Mouse (Mus musculus) gonadal fat pad, adult 2 months (tissue): ENCODE results near the gene Insr. TPM values are rescaled to one million over a fixed set of nuclear protein-coding genes. Genes with fewer than 3 reads are reported as not detected.
"Not testable (repeated sequence)": the region's sequence is repeated elsewhere in the genome, so short reads cannot be mapped to it uniquely, and the experiment has no call there.

Experiments
- DNase-seq: peaks from one replicate; pipeline ENCODE4 v3.0.0-alpha.2; 2012; ENCODE audit warnings: low read depth
- polyA plus RNA-seq: library from polyadenylated mRNA; depleted of rRNA; stranded (reverse); fragments of >200 nt; gene quantifications from 2 replicates; pipeline ENCODE4 v1.2.3, GENCODE M21; 2012

The Insr gene
- polyA plus RNA-seq, 1 experiment = 32.5 TPM

GRCm38 (mm10) chr8:3232601-3233000 lies 46.8 kb downstream of the Insr start:
- no peak for DNase-seq

DNA sequence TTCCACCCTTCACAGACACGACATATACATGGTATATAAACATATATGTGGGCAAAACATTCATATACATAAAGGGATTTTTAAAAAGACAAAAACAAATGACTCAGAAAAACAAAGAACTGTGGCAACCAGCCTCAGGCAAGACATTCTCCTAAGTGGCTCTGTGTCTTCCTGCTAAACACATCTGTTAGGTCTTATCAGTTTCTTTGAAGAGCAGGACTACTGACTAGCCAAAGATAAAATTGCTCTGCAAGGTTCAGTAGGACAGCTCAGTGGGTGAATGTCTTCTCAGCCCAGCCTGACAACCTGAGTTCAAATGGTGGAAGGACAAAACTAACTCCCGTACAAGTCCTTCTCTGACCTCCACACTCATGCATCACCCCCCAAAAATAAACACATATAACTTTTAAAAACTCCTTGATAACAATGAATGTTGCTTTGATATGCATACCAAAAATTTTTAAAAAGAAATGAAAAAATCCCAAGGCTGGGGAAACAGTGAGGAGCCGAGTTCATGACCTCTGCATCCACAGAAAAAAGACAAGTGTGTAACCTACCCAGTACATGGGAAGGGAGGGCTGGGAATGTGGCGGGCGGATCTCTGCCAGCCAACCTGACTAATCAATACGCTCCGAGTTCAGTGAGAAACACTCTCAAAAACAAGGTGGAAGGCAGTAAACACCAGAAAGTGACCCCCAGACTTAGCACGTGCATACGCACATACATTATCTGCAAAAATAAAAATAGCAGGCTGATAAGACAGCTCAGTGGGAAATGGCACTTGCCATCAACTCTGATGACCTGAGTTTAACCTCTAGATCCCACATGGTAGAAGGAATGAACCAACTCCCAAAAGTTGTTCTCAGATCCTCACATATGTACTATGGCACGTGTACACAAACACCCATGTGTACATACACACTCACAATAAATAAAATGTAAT lies 49.0 kb downstream of the Insr start:
- no peak for DNase-seq

- DNase-seq = no peak
These were observed 52.0 kb downstream of the Insr start for GRCm38 (mm10) chr8:3227423-3227822.

DNA sequence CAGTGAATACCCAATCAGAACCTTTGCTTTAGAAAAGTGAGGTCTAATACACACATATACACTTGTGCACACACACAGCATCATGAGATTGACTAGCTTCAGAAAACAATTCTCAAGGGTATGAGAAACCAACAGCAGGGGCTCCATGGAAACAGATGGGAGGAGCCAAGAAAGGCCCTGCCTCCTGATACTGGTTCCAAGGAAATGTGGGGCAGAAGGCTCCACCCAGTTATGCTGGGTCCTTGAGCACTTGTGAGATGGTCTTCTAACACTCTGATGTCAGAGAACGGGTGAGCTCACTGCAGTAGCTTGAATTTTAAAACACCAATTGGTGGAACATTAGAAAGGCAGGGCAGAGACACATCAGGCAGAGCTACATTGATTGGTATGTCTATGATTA lies 53.7 kb downstream of the Insr start:
- DNase-seq = no peak

GRCm38 (mm10) chr8:3225184-3225583 lies 54.2 kb downstream of the Insr start:
- DNase-seq = no peak

DNA sequence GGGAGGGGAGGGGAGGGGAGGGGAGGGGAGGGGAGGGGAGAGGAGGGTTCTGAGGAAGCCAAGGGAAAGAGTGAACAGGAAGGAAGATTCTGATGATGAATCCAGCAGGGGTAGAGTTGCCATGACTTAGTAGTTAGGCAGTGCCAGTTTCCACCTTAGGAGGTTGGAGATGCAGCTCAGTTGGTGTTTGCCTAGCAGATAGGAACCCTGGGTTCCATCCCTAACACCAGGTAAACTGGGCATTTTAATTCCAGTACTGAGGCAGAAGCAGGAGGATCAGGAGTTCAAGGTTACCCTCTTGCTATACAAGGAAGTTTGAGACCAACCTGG lies 56.8 kb downstream of the Insr start:
- no peak for DNase-seq

DNA sequence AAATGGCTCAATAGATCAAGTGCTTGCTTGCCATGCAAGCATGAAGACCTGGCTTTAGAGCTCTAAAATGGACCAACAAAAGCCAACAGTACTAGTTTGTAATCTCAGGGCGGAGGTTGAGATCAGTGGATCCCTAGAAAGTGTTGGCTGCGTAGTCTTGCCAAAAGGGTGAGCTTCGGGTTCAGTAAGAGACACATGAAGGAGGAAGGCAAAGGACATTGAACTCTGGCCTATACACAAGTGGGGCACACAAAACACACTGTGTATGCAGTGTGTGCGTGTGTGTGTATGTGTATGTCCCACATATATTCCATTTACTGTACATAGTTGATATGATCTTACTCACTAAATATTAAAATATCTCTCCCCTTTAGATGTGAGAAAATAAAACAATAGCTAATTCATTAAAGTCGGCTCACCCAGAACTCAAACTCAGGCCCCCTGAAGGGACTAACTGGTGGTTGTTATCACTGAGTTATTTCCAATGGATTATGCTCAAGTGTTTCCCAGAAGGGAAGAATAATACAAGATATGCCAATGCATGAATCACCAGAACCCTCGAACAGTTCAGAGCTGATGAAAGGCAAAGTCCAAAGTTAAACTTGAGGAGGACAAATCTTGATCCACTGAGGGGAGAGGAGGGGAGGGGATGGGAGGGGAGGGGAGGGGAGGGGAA lies 57.3 kb downstream of the Insr start:
- DNase-seq = no peak

DNA sequence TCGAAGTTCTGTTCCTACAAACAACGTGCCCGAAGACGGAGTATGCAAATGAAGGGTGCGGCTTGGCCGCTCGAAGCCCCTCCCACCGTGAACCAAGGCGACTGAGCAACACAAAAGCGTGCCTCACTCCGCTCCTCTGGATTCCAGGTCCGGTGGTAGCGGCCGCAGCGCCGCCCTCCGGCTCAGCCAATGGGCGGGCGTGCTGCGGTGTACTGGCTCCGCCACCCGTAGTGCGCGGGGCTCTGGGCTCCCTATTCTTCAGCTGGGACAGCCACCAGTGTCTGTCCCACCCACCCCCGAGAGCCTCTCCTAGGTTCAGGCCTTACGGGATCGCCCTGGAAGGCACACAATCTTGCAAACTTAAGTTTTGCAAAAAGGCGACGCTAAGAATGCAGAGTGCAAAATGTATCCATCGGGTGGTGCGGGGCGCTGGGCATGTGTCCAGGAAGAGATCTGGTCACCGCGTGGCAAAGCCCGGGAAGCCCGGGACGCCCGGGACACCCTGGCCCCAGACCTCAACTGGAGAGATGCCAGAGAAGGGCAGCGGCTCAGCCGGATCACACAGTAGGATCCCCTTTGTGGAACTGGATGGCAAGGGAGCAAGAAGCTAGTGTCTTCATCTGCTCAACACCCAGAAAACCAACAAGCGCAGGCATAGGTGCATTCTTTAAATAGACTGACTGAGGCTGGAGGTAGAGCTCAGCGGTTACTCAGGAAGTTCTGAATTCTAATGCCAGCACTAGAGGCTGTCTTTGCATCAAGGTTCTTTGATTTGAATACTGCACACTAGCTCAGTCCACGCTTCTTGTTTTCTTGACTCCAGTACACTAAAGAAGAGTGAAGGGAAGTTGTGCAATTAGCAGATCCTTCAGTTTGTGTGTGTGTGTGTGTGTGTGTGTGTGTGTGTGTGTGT lies 58.1 kb downstream of the Insr start:
- no peak for DNase-seq

DNA sequence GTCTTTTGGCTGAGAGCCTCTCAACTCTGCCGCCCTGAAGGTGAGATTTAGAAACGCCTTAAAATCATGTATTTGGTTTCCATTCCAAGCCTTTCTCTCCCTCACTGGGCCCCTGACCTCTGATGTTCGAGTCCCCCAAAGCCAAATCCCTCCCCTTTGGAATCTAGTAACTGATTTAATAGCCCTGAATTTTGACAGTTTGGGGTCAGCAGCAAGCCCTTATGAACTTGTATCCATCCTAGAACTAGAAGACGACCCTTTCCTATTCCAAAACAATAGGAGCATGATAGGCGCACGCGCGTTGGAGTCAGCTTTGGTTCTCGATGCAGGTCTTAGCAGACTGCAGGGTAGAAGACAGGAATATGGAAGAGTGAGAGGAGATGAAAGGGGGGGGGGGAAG lies 58.9 kb downstream of the Insr start:
- no peak for DNase-seq

DNA sequence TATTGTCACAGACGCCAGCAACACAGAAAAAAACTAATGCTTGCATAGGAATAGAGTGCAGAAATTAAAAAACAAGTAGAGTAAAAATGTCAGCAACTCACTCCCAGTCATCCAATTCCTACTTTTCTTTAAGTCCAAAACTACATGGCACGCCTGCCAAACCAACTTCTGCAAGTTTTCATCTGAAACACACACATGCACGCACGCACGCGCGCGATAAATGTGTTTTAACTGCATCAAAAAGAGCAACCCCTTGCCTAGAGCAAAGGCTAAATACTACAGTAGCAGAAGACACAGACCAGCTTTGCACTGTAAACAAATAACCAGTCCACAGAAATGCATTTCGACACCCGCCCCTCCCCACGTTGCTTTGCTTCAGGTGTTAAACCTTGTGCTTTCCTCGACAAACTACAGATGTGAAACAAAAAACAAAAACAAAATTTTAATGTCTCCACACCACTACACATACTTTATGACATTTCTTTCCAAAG lies 59.5 kb downstream of the Insr start:
- no peak for DNase-seq

GRCm38 (mm10) chr8:3219266-3219665 lies 60.2 kb downstream of the Insr start:
- DNase-seq = no peak

GRCm38 (mm10) chr8:3216541-3217092 lies 62.8 kb downstream of the Insr start:
- no peak for DNase-seq

- no peak for DNase-seq
These were observed 63.9 kb downstream of the Insr start for GRCm38 (mm10) chr8:3215561-3215960.

DNA sequence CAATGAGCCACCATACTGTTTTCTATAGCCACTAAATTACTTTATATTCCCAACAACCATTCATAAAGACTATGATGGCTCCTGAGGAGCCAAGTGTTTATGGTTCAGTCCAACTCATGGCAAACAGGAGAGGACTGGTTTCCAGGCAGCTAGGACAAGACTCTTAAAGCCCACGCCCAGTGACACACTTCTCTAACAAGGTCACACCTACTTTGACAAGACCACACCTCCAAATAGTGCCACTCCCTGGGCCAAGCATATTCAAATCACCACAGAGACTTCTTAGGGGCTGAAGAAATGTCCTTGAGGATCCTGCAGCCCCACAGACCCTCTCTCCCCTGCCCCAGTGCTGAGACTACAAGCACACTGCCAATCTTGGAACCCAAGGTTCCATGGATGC lies 64.8 kb downstream of the Insr start:
- no peak for DNase-seq

DNA sequence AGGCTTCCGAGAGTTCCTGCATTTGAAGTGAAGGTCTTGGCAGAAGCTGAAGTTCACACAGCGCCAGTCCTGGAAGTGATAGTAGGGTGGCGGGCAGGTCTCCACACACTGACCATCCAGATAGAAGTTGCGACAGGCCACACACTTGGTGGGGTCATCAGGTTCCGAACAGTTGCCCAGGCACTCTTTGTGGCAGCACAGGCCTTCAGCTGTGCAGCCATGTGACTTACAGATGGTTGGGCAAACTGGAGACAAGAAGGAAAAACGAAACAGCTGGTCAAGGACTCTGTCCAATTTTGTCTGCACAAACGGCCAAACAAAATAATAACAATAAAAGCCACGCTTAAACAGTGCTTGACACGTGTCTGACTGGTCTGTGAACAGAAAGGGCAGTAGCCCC lies 68.0 kb downstream of the Insr start:
- DNase-seq = no peak

GRCm38 (mm10) chr8:3209960-3210359 lies 69.5 kb downstream of the Insr start:
- DNase-seq = no peak

DNA sequence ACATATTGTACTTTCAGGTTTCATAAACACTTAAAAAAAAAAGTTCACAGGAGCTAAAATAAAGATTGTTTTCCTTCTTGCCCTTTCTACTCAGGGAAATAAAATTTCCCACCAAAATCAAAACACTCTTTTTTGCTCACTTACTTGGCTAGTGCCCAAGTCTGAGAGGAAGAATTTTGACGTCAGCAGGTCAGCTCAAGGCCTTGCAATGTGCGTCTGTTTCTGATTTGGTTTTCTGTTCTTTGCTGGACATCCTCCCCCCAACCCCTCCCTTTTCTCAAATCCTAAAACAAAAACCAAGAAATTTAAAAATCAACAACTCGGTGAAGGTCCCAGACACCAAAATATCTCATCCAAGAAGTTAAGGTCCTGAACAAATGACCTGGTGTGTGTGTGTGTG lies 70.1 kb downstream of the Insr start:
- DNase-seq = no peak

- no peak for DNase-seq
These were observed 70.7 kb downstream of the Insr start for GRCm38 (mm10) chr8:3208729-3209128.

DNA sequence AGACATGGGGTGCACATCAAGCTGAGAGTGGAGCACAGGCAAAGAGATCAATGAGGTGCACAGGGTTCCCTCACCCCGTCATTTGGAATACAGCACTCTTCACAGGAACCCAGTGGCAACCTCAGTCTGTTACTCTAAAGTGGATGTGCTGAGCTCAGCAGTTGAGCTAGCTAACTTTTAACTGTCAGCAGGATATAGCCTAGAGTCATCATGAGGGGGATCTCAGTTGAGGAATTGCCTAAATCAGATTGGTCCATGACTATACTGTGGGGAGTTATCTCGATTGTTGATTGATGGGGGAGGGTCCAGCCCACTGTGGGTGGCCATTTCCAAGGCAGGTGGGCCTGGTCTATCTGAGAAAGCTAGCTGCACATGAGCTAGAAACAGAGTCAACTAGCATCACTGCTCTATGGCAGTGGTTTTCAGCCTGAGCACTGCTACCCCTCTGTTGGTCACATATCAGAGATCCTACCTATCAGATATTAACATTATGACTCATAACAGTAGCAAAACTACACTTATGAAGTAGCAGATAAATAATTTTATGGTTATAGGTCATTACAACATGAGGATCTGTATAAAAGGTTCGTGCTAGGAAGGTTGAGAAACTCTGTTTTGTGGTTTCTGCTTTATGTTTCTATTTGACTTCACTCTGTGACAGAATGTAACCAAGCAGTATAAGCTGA lies 74.5 kb downstream of the Insr start:
- no peak for DNase-seq

DNA sequence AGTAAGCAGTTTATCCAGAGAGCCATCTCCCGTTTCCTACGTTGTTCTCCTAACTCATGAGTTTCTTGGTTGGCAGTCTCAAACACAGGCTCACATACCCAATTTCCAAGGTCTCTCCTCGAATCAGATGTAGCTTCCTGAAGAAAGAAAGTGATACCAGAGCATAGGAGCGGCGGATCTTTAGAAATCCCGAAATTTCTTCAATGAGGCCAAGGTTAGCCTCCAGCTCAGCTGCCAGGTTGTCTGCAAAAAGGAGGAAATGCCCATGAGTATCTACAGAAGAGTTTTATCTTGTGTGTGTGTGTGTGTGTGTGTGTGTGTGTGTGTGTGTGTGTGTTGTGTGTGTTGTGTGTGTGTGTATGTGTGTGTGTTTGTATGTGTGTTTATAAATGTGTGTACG lies 76.6 kb downstream of the Insr start:
- DNase-seq = no peak

DNA sequence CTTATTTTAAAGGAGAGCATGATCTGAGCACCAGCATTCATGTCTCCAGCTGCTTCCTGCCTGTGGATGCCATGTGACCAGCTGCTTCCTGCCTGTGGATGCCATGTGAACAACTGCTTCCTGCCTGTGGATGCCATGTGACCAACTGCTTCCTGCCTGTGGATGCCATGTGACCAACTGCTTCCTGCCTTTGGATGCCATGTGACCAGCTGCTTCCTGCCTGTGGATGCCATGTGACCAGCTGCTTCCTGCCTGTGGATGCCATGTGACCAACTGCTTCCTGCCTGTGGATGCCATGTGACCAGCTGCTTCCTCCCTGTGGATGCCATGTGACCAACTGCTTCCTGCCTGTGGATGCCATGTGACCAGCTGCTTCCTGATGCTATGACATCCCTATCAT lies 85.1 kb downstream of the Insr start:
- not testable (repeated sequence) for DNase-seq
